Mouse (Mus musculus): ENCODE data around the gene Tiam1. TPM values are rescaled to one million over a fixed set of nuclear protein-coding genes. Genes with fewer than 3 reads are reported as not detected.

Gene Tiam1
- polyA plus RNA-seq, 1 experiment from 2014 or later, result 24.1 TPM

GRCm38 (mm10) chr16:90091112-90091720, 52.4 kb downstream of the Tiam1 start:
- Histone ChIP-seq H3K4me2 (ENCODE audit: low read depth, low read length) (no peak overlapping the region), H3K27ac (ENCODE audit: low read length) (no peak overlapping the region), H3K9me3 (replicated peaks; ENCODE audit: control insufficient read depth, low read length) (no peaks in the 10 kb centered on the region), H3K27me3 (ENCODE audit: control insufficient read depth, insufficient read depth, low read length) (no peaks in the 10 kb centered on the region), H3K4me3 (replicated peaks; ENCODE audit: low read length) (no peak overlapping the region), H3K9ac (ENCODE audit: low read length) (no peak overlapping the region), H3K36me3 (ENCODE audit: control insufficient read depth, insufficient read depth, low read length) (no peaks in the 10 kb centered on the region), H3K4me1 (ENCODE audit: control insufficient read depth, insufficient read depth, low read length) (peaks cover 13% of the 10 kb centered on the region)
- WGBS, result 52% methylated on average over 11 of the region's 11 CpGs
- ATAC-seq (ENCODE audit: insufficient read depth, low FRiP score), result no peak

GRCm38 (mm10) chr16:90090368-90090767, 53.2 kb downstream of the Tiam1 start:
- WGBS, result 86% methylated on average over 13 of the region's 13 CpGs
- H3K9me3 ChIP-seq (replicated peaks; ENCODE audit: control insufficient read depth, low read length), result no peaks in the 10 kb centered on the region
- no peak overlapping the region for H3K4me2 ChIP-seq (ENCODE audit: low read depth, low read length)
- peaks cover 16% of the 10 kb centered on the region for H3K4me1 ChIP-seq (ENCODE audit: control insufficient read depth, insufficient read depth, low read length)
- no peak for ATAC-seq (ENCODE audit: insufficient read depth, low FRiP score)
- H3K27ac ChIP-seq (ENCODE audit: low read length), result no peak overlapping the region
- no peak overlapping the region for H3K4me3 ChIP-seq (replicated peaks; ENCODE audit: low read length)
- H3K9ac ChIP-seq (ENCODE audit: low read length), result no peak overlapping the region
- H3K27me3 ChIP-seq (ENCODE audit: control insufficient read depth, insufficient read depth, low read length), result no peaks in the 10 kb centered on the region
- no peaks in the 10 kb centered on the region for H3K36me3 ChIP-seq (ENCODE audit: control insufficient read depth, insufficient read depth, low read length)

- Histone ChIP-seq H3K4me1 (ENCODE audit: control insufficient read depth, insufficient read depth, low read length) (peaks cover 8% of the 10 kb centered on the region; the same call in 1 of the 2 replicates), H3K27me3 (ENCODE audit: control insufficient read depth, insufficient read depth, low read length) (no peaks in the 10 kb centered on the region), H3K9me3 (replicated peaks; ENCODE audit: control insufficient read depth, low read length) (no peaks in the 10 kb centered on the region), H3K36me3 (ENCODE audit: control insufficient read depth, insufficient read depth, low read length) (no peaks in the 10 kb centered on the region), H3K9ac (ENCODE audit: low read length) (no peak overlapping the region), H3K4me3 (replicated peaks; ENCODE audit: low read length) (no peak overlapping the region), H3K27ac (ENCODE audit: low read length) (no peak overlapping the region), H3K4me2 (ENCODE audit: low read depth, low read length) (no peak overlapping the region)
- ATAC-seq (ENCODE audit: insufficient read depth, low FRiP score), result no peak
- WGBS, result 82% methylated on average over 5 of the region's 5 CpGs
These were observed 56.3 kb downstream of the Tiam1 start for GRCm38 (mm10) chr16:90087256-90087655.

GRCm38 (mm10) chr16:90086111-90086510, 57.5 kb downstream of the Tiam1 start:
- ATAC-seq (ENCODE audit: insufficient read depth, low FRiP score), result no peak
- 57% methylated on average over 6 of the region's 6 CpGs for WGBS
- Histone ChIP-seq H3K36me3 (ENCODE audit: control insufficient read depth, insufficient read depth, low read length) (no peaks in the 10 kb centered on the region), H3K27me3 (ENCODE audit: control insufficient read depth, insufficient read depth, low read length) (no peaks in the 10 kb centered on the region), H3K4me3 (replicated peaks; ENCODE audit: low read length) (no peak overlapping the region), H3K4me1 (ENCODE audit: control insufficient read depth, insufficient read depth, low read length) (peaks cover 8% of the 10 kb centered on the region; the same call in 1 of the 2 replicates), H3K27ac (ENCODE audit: low read length) (no peak overlapping the region), H3K9me3 (replicated peaks; ENCODE audit: control insufficient read depth, low read length) (no peaks in the 10 kb centered on the region), H3K4me2 (ENCODE audit: low read depth, low read length) (no peak overlapping the region), H3K9ac (ENCODE audit: low read length) (no peak overlapping the region)

GRCm38 (mm10) chr16:90085580-90085979, 58.0 kb downstream of the Tiam1 start:
- Histone ChIP-seq H3K9me3 (replicated peaks; ENCODE audit: control insufficient read depth, low read length) (no peaks in the 10 kb centered on the region), H3K4me2 (ENCODE audit: low read depth, low read length) (no peak overlapping the region), H3K36me3 (ENCODE audit: control insufficient read depth, insufficient read depth, low read length) (no peaks in the 10 kb centered on the region), H3K9ac (ENCODE audit: low read length) (no peak overlapping the region), H3K27ac (ENCODE audit: low read length) (no peak overlapping the region), H3K27me3 (ENCODE audit: control insufficient read depth, insufficient read depth, low read length) (no peaks in the 10 kb centered on the region), H3K4me3 (replicated peaks; ENCODE audit: low read length) (no peak overlapping the region), H3K4me1 (ENCODE audit: control insufficient read depth, insufficient read depth, low read length) (peaks cover 8% of the 10 kb centered on the region; the same call in 1 of the 2 replicates)
- WGBS, result 82% methylated on average over 14 of the region's 14 CpGs
- ATAC-seq (ENCODE audit: insufficient read depth, low FRiP score), result no peak

GRCm38 (mm10) chr16:90081125-90081524, 62.4 kb downstream of the Tiam1 start:
- no peak overlapping the region for H3K27ac ChIP-seq (ENCODE audit: low read length)
- no peak overlapping the region for H3K4me3 ChIP-seq (replicated peaks; ENCODE audit: low read length)
- H3K9ac ChIP-seq (ENCODE audit: low read length), result no peak overlapping the region
- 79% methylated on average over 1 of the region's 1 CpGs for WGBS
- H3K4me1 ChIP-seq (ENCODE audit: control insufficient read depth, insufficient read depth, low read length), result peaks cover 5% of the 10 kb centered on the region; the same call in 1 of the 2 replicates
- H3K36me3 ChIP-seq (ENCODE audit: control insufficient read depth, insufficient read depth, low read length), result no peaks in the 10 kb centered on the region
- no peak for ATAC-seq (ENCODE audit: insufficient read depth, low FRiP score)
- H3K27me3 ChIP-seq (ENCODE audit: control insufficient read depth, insufficient read depth, low read length), result no peaks in the 10 kb centered on the region
- no peaks in the 10 kb centered on the region for H3K9me3 ChIP-seq (replicated peaks; ENCODE audit: control insufficient read depth, low read length)
- no peak overlapping the region for H3K4me2 ChIP-seq (ENCODE audit: low read depth, low read length)

- Histone ChIP-seq H3K4me3 (replicated peaks; ENCODE audit: low read length) (no peak overlapping the region), H3K36me3 (ENCODE audit: control insufficient read depth, insufficient read depth, low read length) (no peaks in the 10 kb centered on the region), H3K4me2 (ENCODE audit: low read depth, low read length) (no peak overlapping the region), H3K9ac (ENCODE audit: low read length) (no peak overlapping the region), H3K27ac (ENCODE audit: low read length) (no peak overlapping the region), H3K4me1 (ENCODE audit: control insufficient read depth, insufficient read depth, low read length) (no peaks in the 10 kb centered on the region), H3K9me3 (replicated peaks; ENCODE audit: control insufficient read depth, low read length) (no peaks in the 10 kb centered on the region), H3K27me3 (ENCODE audit: control insufficient read depth, insufficient read depth, low read length) (no peaks in the 10 kb centered on the region)
- WGBS, result 88% methylated on average over 11 of the region's 11 CpGs
- ATAC-seq (ENCODE audit: insufficient read depth, low FRiP score), result no peak
These were observed 64.7 kb downstream of the Tiam1 start for GRCm38 (mm10) chr16:90078806-90079381.

- peaks cover 19% of the 10 kb centered on the region for H3K4me1 ChIP-seq (ENCODE audit: control insufficient read depth, insufficient read depth, low read length)
- H3K9me3 ChIP-seq (replicated peaks; ENCODE audit: control insufficient read depth, low read length), result no peaks in the 10 kb centered on the region
- H3K36me3 ChIP-seq (ENCODE audit: control insufficient read depth, insufficient read depth, low read length), result no peaks in the 10 kb centered on the region
- no peak overlapping the region; the same call in 1 of the 2 replicates for H3K9ac ChIP-seq (ENCODE audit: low read length)
- H3K27me3 ChIP-seq (ENCODE audit: control insufficient read depth, insufficient read depth, low read length), result no peaks in the 10 kb centered on the region
- H3K27ac ChIP-seq (ENCODE audit: low read length), result no peak overlapping the region
- 38% methylated on average over 7 of the region's 7 CpGs for whole genome bisulfite sequencing
- no peak overlapping the region for H3K4me3 ChIP-seq (replicated peaks; ENCODE audit: low read length)
- peak; percentile 7; the same call in 1 of the 2 replicates for ATAC-seq (ENCODE audit: insufficient read depth, low FRiP score)
- H3K4me2 ChIP-seq (ENCODE audit: low read depth, low read length), result peak overlapping the region; percentile 48
These were observed 70.1 kb downstream of the Tiam1 start for GRCm38 (mm10) chr16:90073510-90073909.

GRCm38 (mm10) chr16:90072651-90073050, 70.9 kb downstream of the Tiam1 start:
- peak overlapping the region; percentile 14; the same call in 1 of the 2 replicates for H3K4me3 ChIP-seq (replicated peaks; ENCODE audit: low read length)
- H3K27ac ChIP-seq (ENCODE audit: low read length), result no peak overlapping the region; the same call in 1 of the 2 replicates
- no peaks in the 10 kb centered on the region for H3K36me3 ChIP-seq (ENCODE audit: control insufficient read depth, insufficient read depth, low read length)
- peak overlapping the region; percentile 48 for H3K4me2 ChIP-seq (ENCODE audit: low read depth, low read length)
- no peak overlapping the region for H3K9ac ChIP-seq (ENCODE audit: low read length)
- H3K27me3 ChIP-seq (ENCODE audit: control insufficient read depth, insufficient read depth, low read length), result no peaks in the 10 kb centered on the region
- 4% methylated on average over 15 of the region's 15 CpGs for WGBS
- no peaks in the 10 kb centered on the region for H3K9me3 ChIP-seq (replicated peaks; ENCODE audit: control insufficient read depth, low read length)
- H3K4me1 ChIP-seq (ENCODE audit: control insufficient read depth, insufficient read depth, low read length), result peaks cover 19% of the 10 kb centered on the region
- ATAC-seq (ENCODE audit: insufficient read depth, low FRiP score), result peak; percentile 18; the same call in 1 of the 2 replicates

All from stomach, embryonic 16.5 days (tissue).